Mouse (Mus musculus): ENCODE results near the gene Cemip2. TPM values are rescaled to one million over a fixed set of nuclear protein-coding genes. Genes with fewer than 3 reads are reported as not detected.

The Cemip2 gene
- total RNA-seq (2017), result 9.2 and 13.1 TPM in 2 replicates

GRCm38 (mm10) chr19:21778147-21778917 is at the start of gene Cemip2:
Cemip2 (plus strand) TSS chr19:21778342.
- peak; percentile 90 to 93 for ATAC-seq (replicated peaks in 1 of 2; ENCODE audit: insufficient read depth in 1 of 2, low FRiP score in 2 of 2, low TSS enrichment in 1 of 2, low read depth in 1 of 2, poor library complexity in 2 of 2, severe bottlenecking in 2 of 2)

DNA sequence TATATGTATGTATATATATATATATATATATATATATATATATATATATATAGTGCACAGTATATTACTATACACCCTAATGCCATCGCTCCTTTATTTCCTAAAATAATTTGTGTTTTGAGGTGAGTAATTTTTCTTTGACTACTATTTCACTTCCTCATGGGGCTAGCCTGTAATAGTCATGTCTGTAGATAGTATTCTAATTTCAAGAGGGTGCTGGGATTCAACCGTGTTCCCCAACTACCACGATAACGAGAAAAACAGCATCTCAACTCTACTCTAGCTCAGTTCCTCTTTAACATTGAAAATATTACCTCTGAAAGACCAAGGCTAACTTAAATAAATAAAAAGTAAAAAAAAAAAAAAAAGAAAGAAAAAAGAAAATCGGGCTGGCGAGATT is 49.8 kb upstream of the Cemip2 start:
- no peak for ATAC-seq (replicated peaks in 1 of 2; ENCODE audit: insufficient read depth in 1 of 2, low FRiP score in 2 of 2, low TSS enrichment in 1 of 2, low read depth in 1 of 2, poor library complexity in 2 of 2, severe bottlenecking in 2 of 2)

DNA sequence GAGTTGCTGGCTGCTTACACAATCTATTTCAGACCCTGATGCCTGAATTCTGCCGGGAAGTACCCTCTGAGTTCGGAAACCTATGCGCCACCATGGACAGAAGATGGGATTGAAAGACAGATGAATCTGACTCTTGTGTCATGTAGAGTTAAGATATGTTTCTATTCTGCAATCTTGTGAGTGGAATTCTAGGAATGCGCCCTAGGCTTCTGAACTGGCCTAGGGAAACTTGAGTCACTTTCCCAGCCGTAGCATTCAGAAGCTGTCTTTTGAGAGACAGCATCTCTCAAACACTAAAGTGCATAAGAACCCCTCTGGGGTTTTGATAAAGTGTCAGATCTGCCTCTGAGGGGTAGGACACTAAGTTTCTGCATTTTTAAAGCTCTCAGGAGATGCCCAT is 46.3 kb upstream of the Cemip2 start:
- ATAC-seq (replicated peaks in 1 of 2; ENCODE audit: insufficient read depth in 1 of 2, low FRiP score in 2 of 2, low TSS enrichment in 1 of 2, low read depth in 1 of 2, poor library complexity in 2 of 2, severe bottlenecking in 2 of 2), result no peak

DNA sequence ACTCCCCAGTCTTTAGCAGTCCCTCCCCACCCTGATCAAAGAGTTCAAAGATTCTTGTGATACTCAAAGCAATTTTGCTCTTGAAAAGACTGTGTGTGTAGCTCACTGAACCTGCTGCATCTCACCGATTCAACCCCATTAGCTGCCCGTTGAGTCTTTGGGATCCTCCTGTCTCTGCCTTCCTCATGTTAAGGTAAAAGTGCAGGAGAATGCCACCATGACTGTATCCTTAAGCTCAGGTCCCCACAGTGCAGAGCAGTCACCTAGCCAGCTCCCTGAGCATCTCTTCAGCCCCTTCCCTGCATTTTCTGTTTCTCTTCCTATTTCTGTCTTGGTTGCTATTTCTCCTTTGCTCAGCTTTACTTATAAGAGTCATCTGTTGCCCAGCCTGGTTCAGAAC is 45.0 kb upstream of the Cemip2 start:
- ATAC-seq (replicated peaks in 1 of 2; ENCODE audit: insufficient read depth in 1 of 2, low FRiP score in 2 of 2, low TSS enrichment in 1 of 2, low read depth in 1 of 2, poor library complexity in 2 of 2, severe bottlenecking in 2 of 2), result no peak

- no peak for ATAC-seq (replicated peaks in 1 of 2; ENCODE audit: insufficient read depth in 1 of 2, low FRiP score in 2 of 2, low TSS enrichment in 1 of 2, low read depth in 1 of 2, poor library complexity in 2 of 2, severe bottlenecking in 2 of 2)
Measured at GRCm38 (mm10) chr19:21734112-21734511, 44.0 kb upstream of the Cemip2 start.

- ATAC-seq (replicated peaks in 1 of 2; ENCODE audit: insufficient read depth in 1 of 2, low FRiP score in 2 of 2, low TSS enrichment in 1 of 2, low read depth in 1 of 2, poor library complexity in 2 of 2, severe bottlenecking in 2 of 2), result peak; percentile 93
Measured at GRCm38 (mm10) chr19:21737446-21737845, 40.7 kb upstream of the Cemip2 start.

DNA sequence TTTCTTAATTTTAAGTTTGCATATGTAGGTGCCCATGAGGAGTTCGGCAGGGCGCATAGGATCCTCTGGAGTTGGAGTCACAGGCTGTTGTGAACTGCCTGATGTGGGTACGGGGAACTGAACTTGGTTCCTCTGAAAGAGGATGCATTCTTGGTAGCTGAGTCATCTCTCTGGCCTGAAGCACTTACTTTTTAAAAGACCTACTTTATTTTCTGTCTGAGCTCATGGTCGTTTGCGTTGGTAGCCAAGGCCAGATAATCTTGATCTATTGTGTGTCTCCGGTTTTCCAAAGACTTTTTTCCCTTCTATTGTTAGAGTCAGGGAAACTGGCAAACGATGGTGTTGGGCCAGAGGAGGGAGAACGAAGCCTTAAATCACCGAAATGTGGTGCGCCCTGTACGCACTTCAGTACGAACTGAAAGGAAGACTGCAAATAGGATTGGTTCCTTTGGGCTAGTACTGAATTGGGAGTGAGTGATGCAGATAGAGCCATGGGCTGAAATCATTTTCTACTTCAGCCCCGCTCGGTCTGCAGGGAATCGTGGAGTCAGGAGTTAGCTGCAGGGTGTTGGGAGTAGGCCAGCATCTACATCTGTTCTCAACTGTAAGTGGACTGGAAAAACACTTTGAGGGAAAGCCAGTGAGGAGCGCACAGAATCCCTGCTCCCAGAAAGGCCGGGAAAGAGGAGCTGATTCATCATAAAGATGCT is 40.1 kb upstream of the Cemip2 start:
- peak; percentile 26 to 43; a peak in 2 of 4 replicates for ATAC-seq (replicated peaks in 1 of 2; ENCODE audit: insufficient read depth in 1 of 2, low FRiP score in 2 of 2, low TSS enrichment in 1 of 2, low read depth in 1 of 2, poor library complexity in 2 of 2, severe bottlenecking in 2 of 2)

GRCm38 (mm10) chr19:21738591-21739280 is 39.4 kb upstream of the Cemip2 start:
- ATAC-seq (replicated peaks in 1 of 2; ENCODE audit: insufficient read depth in 1 of 2, low FRiP score in 2 of 2, low TSS enrichment in 1 of 2, low read depth in 1 of 2, poor library complexity in 2 of 2, severe bottlenecking in 2 of 2), result no peak

DNA sequence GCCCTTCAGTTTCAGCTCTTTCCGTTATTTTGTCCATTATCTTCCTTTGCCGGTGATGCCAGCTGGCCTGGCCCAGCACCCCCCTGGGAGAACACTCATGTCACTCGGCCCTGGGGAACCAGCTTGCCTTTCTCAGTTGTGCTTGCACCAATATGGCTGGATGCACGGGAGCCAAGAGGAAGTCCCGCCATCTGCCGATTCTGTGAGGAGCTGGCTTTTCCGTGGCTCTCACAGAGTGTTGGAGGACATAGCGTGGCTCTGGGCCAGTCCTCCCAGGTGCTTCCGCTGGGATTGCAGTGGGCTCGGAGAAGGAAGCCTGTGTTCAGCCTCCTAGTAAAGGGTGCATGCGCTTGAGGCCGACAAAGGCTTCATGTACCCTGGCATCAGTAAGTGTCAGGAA is 36.0 kb upstream of the Cemip2 start:
- ATAC-seq (replicated peaks in 1 of 2; ENCODE audit: insufficient read depth in 1 of 2, low FRiP score in 2 of 2, low TSS enrichment in 1 of 2, low read depth in 1 of 2, poor library complexity in 2 of 2, severe bottlenecking in 2 of 2), result no peak

DNA sequence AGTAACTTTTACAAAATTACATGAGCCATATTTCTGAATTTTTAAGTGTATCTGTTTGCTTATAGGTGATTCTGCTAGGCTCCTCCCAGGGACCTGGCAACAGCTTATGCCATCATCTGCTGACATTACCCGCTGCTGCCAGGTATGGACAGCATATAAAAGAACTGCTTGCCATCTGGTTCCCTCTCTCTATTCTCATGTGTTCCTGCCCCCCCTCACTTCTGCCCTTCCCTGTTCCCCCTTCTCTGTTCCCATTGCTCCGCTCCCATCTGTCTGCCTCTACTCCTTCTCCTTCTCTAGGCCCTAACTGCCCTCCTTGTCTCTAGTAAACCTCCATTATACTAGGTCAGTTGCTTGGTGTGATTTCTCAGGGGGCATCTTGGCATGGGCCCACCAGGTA is 32.6 kb upstream of the Cemip2 start:
- ATAC-seq (replicated peaks in 1 of 2; ENCODE audit: insufficient read depth in 1 of 2, low FRiP score in 2 of 2, low TSS enrichment in 1 of 2, low read depth in 1 of 2, poor library complexity in 2 of 2, severe bottlenecking in 2 of 2), result no peak

DNA sequence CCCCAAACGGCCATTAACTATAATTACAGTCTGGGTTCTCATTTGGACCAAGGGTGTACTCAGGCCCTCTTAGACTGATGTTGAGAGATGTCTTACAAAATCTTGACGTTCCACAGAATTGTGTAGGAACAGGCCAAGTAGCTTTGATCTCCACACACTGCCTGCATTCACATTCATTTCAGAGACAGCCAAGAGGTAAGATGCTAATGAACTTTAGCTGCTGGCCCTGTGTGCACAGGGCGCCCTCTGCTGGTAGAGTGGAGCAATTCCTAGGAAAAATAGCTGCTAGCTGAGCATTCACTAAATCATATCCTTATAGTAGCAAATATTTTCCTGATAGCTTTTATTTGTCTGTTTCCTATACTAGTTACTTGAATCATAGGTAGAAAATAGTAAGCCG is 30.8 kb upstream of the Cemip2 start:
- peak; percentile 62 to 75 for ATAC-seq (replicated peaks in 1 of 2; ENCODE audit: insufficient read depth in 1 of 2, low FRiP score in 2 of 2, low TSS enrichment in 1 of 2, low read depth in 1 of 2, poor library complexity in 2 of 2, severe bottlenecking in 2 of 2)

GRCm38 (mm10) chr19:21750154-21750553 is 28.0 kb upstream of the Cemip2 start:
- ATAC-seq (replicated peaks in 1 of 2; ENCODE audit: insufficient read depth in 1 of 2, low FRiP score in 2 of 2, low TSS enrichment in 1 of 2, low read depth in 1 of 2, poor library complexity in 2 of 2, severe bottlenecking in 2 of 2), result no peak

- no peak for ATAC-seq (replicated peaks in 1 of 2; ENCODE audit: insufficient read depth in 1 of 2, low FRiP score in 2 of 2, low TSS enrichment in 1 of 2, low read depth in 1 of 2, poor library complexity in 2 of 2, severe bottlenecking in 2 of 2)
Measured at GRCm38 (mm10) chr19:21761676-21762075, 16.5 kb upstream of the Cemip2 start.

- ATAC-seq (replicated peaks in 1 of 2; ENCODE audit: insufficient read depth in 1 of 2, low FRiP score in 2 of 2, low TSS enrichment in 1 of 2, low read depth in 1 of 2, poor library complexity in 2 of 2, severe bottlenecking in 2 of 2), result no peak; a peak in 1 of 4 replicates
Measured at GRCm38 (mm10) chr19:21764013-21764412, 14.1 kb upstream of the Cemip2 start.

DNA sequence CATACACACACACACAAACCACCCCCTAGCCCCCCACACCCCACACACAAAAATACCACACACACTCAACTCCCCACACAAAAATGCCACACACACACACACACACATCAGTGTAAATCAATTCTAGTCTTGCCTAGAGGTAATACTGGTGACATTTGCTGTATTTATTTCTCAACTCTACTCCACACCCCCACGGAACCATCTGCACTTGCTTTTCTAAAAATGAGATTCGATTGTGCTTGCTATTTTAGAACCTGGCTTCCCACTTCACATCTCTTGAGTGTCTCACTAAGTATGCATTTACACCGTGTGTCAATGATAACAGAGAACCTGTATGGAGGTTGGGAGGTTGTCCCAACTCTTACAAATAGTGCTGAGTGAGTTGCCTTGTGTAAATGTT is 13.4 kb upstream of the Cemip2 start:
- ATAC-seq (replicated peaks in 1 of 2; ENCODE audit: insufficient read depth in 1 of 2, low FRiP score in 2 of 2, low TSS enrichment in 1 of 2, low read depth in 1 of 2, poor library complexity in 2 of 2, severe bottlenecking in 2 of 2), result no peak

DNA sequence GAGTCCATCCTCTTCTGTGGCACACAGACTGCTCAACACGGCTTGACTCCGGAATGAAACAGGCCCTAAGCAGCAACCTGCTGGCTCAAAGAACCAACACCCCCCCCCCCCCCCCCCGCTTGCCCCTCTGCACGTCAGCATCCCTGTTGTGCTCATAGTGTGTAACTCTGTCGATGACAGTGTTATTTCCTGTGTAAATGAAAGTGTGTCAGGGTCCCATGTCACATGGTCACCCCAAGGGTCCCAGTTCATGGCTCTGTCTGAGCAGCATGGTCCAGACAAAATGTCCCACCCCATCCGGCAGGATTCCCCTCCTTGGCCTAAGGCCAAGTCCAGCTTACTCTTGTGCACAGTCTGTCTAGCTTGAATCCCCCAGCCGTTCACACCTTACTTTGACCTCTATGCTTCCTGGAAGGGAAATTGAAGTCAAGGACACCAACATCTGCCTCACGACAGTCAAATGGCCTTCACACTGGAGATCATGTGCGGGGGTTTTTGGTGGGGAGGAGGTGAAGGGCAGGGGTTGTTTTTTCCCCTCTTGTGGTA is 10.6 kb upstream of the Cemip2 start:
- no peak for ATAC-seq (replicated peaks in 1 of 2; ENCODE audit: insufficient read depth in 1 of 2, low FRiP score in 2 of 2, low TSS enrichment in 1 of 2, low read depth in 1 of 2, poor library complexity in 2 of 2, severe bottlenecking in 2 of 2)

GRCm38 (mm10) chr19:21769796-21770195 is 8.3 kb upstream of the Cemip2 start:
- no peak for ATAC-seq (replicated peaks in 1 of 2; ENCODE audit: insufficient read depth in 1 of 2, low FRiP score in 2 of 2, low TSS enrichment in 1 of 2, low read depth in 1 of 2, poor library complexity in 2 of 2, severe bottlenecking in 2 of 2)

- ATAC-seq (replicated peaks in 1 of 2; ENCODE audit: insufficient read depth in 1 of 2, low FRiP score in 2 of 2, low TSS enrichment in 1 of 2, low read depth in 1 of 2, poor library complexity in 2 of 2, severe bottlenecking in 2 of 2), result 0 out of 4 replicates have a peak, but pooled peaks of 1 of the 2 experiments have one; percentile 22
Measured at GRCm38 (mm10) chr19:21771586-21771985, 6.6 kb upstream of the Cemip2 start.
